Comparison of ENCODE assay signal across 9 mouse cellular contexts in the genomic region with DNA sequence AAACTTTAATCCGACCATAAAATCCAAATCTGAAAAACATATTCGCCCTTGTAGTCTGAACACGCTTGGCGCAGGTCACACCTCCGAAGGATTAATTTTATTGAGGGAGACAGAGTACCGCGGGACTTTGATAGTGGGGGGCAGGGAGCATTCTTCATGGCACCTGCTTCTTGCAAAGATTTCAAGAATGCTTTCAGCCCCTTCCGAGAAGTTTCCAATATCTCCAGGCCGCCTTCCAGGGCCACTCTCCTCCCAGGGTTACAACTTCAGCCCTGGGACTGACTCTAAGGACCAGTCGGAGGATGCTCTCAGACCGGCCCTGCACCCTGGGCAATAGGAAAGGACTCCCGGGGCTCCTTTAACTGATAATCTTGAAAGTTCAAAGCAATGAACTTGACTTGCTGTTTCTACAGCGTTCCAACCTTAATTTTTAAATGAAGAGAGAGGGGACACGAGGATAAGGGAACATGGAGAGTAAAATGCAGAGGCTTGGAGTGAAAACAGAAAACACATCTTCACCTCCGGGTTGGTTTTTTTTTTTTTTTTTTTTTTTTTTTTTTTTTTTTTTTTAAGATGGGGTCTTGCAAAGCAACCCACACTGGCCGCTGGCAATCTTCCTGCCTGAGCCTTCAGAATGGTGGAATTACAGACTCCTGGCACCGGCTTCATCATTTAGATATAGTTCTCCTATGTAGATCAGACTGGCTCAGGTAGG. TPM values are rescaled to one million over a fixed set of nuclear protein-coding genes. Genes with fewer than 3 reads are reported as not detected.
DNase-seq lines count a peak whose midpoint lies in the region; ATAC-seq and TF ChIP-seq lines count a peak whose summit lies in the region.
"Had no signal": no experiment of that assay in that cellular context is flagged by ENCODE, and none has a peak within 500 bp of the region (broad histone marks: within the 10 kb centered on the region; RNA-seq: fewer than 3 reads in every experiment).

No protein-coding gene starts in this region.

- 1% methylated on average over 17 of the region's 17 CpGs for WGBS in kidney, embryonic 15.5 days
- WGBS in hindbrain, embryonic 16.5 days = 2% methylated on average over 17 of the region's 17 CpGs
- 2% methylated on average over 17 of the region's 17 CpGs for WGBS in midbrain, postnatal 0 days

- no peaks in the 10 kb centered on the region for H3K36me3 ChIP-seq in kidney, embryonic 15.5 days
- no peaks in the 10 kb centered on the region for H3K36me3 ChIP-seq in hindbrain, embryonic 16.5 days (ENCODE audit: control insufficient read depth, insufficient read depth, low read length)
- no peaks in the 10 kb centered on the region for H3K36me3 ChIP-seq in midbrain, postnatal 0 days (ENCODE audit: insufficient read depth, low read length)

- ATAC-seq in kidney, embryonic 15.5 days (replicated peaks; ENCODE audit: low FRiP score) = no peak
- no peak for ATAC-seq in hindbrain, embryonic 16.5 days
- no peak for ATAC-seq in midbrain, postnatal 0 days (ENCODE audit: low FRiP score)
- ATAC-seq in activated CD4-positive, CD25-positive, alpha-beta regulatory T cell, adult 4 months = no peak
- ATAC-seq: Patski had no signal

- H3K27ac ChIP-seq in kidney, embryonic 15.5 days = no peak overlapping the region
- no peak overlapping the region for H3K27ac ChIP-seq in hindbrain, embryonic 16.5 days (ENCODE audit: low read depth, low read length)
- H3K27ac ChIP-seq in midbrain, postnatal 0 days (ENCODE audit: low read depth, low read length) = no peak overlapping the region

- no peaks in the 10 kb centered on the region for H3K9me3 ChIP-seq in kidney, embryonic 15.5 days (replicated peaks)
- H3K9me3 ChIP-seq in hindbrain, embryonic 16.5 days (ENCODE audit: control insufficient read depth, low read length) = no peaks in the 10 kb centered on the region
- H3K9me3 ChIP-seq in midbrain, postnatal 0 days (ENCODE audit: low read length) = no peaks in the 10 kb centered on the region

- peak overlapping the region; percentile 73 for H3K4me2 ChIP-seq in kidney, embryonic 15.5 days
- peak overlapping the region; percentile 50 for H3K4me2 ChIP-seq in hindbrain, embryonic 16.5 days (ENCODE audit: low read length)
- H3K4me2 ChIP-seq in midbrain, postnatal 0 days (ENCODE audit: low read depth, low read length, poor library complexity, severe bottlenecking) = peak overlapping the region; percentile 49

- H3K9ac ChIP-seq in kidney, embryonic 15.5 days = no peak overlapping the region
- H3K9ac ChIP-seq in hindbrain, embryonic 16.5 days (ENCODE audit: low read depth, low read length) = no peak overlapping the region
- no peak overlapping the region for H3K9ac ChIP-seq in midbrain, postnatal 0 days (replicated peaks; ENCODE audit: low read length, poor library complexity, severe bottlenecking)

- H3K4me1 ChIP-seq in kidney, embryonic 15.5 days = peaks cover 12% of the 10 kb centered on the region
- H3K4me1 ChIP-seq in hindbrain, embryonic 16.5 days (ENCODE audit: control insufficient read depth, insufficient read depth, low read depth, low read length) = peaks cover 5% of the 10 kb centered on the region
- peaks cover 5% of the 10 kb centered on the region; the same call in 1 of the 2 replicates for H3K4me1 ChIP-seq in midbrain, postnatal 0 days (ENCODE audit: insufficient read depth, low read length)

- H3K27me3 ChIP-seq in kidney, embryonic 15.5 days = peaks cover 87% of the 10 kb centered on the region
- peaks cover 57% of the 10 kb centered on the region for H3K27me3 ChIP-seq in hindbrain, embryonic 16.5 days (replicated peaks; ENCODE audit: control insufficient read depth, insufficient read depth, low read length)
- peaks cover 49% of the 10 kb centered on the region for H3K27me3 ChIP-seq in midbrain, postnatal 0 days (ENCODE audit: insufficient read depth, low read length)

- peak overlapping the region; percentile 47 for H3K4me3 ChIP-seq in kidney, embryonic 15.5 days (replicated peaks)
- peak overlapping the region; percentile 34 for H3K4me3 ChIP-seq in hindbrain, embryonic 16.5 days (ENCODE audit: low read length)
- H3K4me3 ChIP-seq in midbrain, postnatal 0 days (ENCODE audit: low read depth, low read length) = peak overlapping the region; percentile 31

- TF ChIP-seq CTCF in midbrain, postnatal 0 days (IDR thresholded peaks at IDR 0.05) = no peak

- no peak for DNase-seq in kidney, adult 11 months
- DNase-seq in embryo, embryonic 9.5 days (ENCODE audit: extremely low spot score) = peak; percentile 20
- no peak for DNase-seq in midbrain, postnatal 0 days (ENCODE audit: low spot score)
- no peak for DNase-seq in thymus, postnatal 4 days
- DNase-seq in right cerebral cortex, adult 2 months (ENCODE audit: low spot score in 2 of 2) = no peak

RNA-seq across cellular contexts. Expression of a gene that starts 9.8 kb away (rescaled TPM):
- not detected in 2 replicates for polyA plus RNA-seq in kidney, embryonic 15.5 days (2015; fragmentation: Nextera tagmentation; extraction: Ambion mirVana)
- 0.25 TPM in 1 of 2 replicates, not detected in the other for polyA plus RNA-seq in hindbrain, embryonic 16.5 days (2015; fragmentation: Nextera tagmentation; extraction: Ambion mirVana)
- not detected in 2 replicates for total RNA-seq in midbrain, postnatal 0 days (2014; rRNA removed)
- polyA plus RNA-seq in midbrain, postnatal 0 days (2015; fragmentation: Nextera tagmentation; extraction: Ambion mirVana) = not detected in 2 replicates
- not detected for polyA plus RNA-seq in activated CD4-positive, CD25-positive, alpha-beta regulatory T cell, adult 4 months (2017; shearing (Covaris generic))
- polyA plus RNA-seq: Patski had no signal

RNA-seq across cellular contexts. Expression of a gene that starts 34.0 kb away (rescaled TPM):
- 25.9 and 29.3 TPM in 2 replicates for polyA plus RNA-seq in kidney, embryonic 15.5 days (2015; fragmentation: Nextera tagmentation; extraction: Ambion mirVana)
- 18.2 and 18.9 TPM in 2 replicates for polyA plus RNA-seq in hindbrain, embryonic 16.5 days (2015; fragmentation: Nextera tagmentation; extraction: Ambion mirVana)
- total RNA-seq in midbrain, postnatal 0 days (2014; rRNA removed) = 11.4 and 13.6 TPM in 2 replicates
- 12.5 and 12.6 TPM in 2 replicates for polyA plus RNA-seq in midbrain, postnatal 0 days (2015; fragmentation: Nextera tagmentation; extraction: Ambion mirVana)
- 10 to 100 TPM in 1 of 2 experiments, 1 to 10 TPM in 1; 9.2 to 11.9 TPM for polyA plus RNA-seq in activated CD4-positive, CD25-positive, alpha-beta regulatory T cell, adult 4 months (2017; shearing (Covaris generic))
